Mouse (Mus musculus): Measurements from ENCODE around the gene 2810459M11Rik.
"Not testable (repeated sequence)": the region's sequence is repeated elsewhere in the genome, so short reads cannot be mapped to it uniquely, and the experiment has no call there.

2810459M11Rik gene

GRCm38 (mm10) chr1:86045848-86046805, at the start of gene 2810459M11Rik:
2810459M11Rik (plus strand) TSS chr1:86045863.
- no peak for DNase-seq

GRCm38 (mm10) chr1:85997221-85997620, 48.4 kb upstream of the 2810459M11Rik start:
- DNase-seq: no peak

GRCm38 (mm10) chr1:85998012-85998411, 47.7 kb upstream of the 2810459M11Rik start:
- DNase-seq: no peak

GRCm38 (mm10) chr1:85999853-86000570, 45.7 kb upstream of the 2810459M11Rik start:
- DNase-seq: peak; percentile 12

- DNase-seq: no peak
Measured at GRCm38 (mm10) chr1:86005540-86005939, 40.1 kb upstream of the 2810459M11Rik start.

GRCm38 (mm10) chr1:86006040-86006439, 39.6 kb upstream of the 2810459M11Rik start:
- DNase-seq: no peak

GRCm38 (mm10) chr1:86007778-86008177, 37.9 kb upstream of the 2810459M11Rik start:
- DNase-seq: peak; percentile 89

GRCm38 (mm10) chr1:86015758-86016157, 29.9 kb upstream of the 2810459M11Rik start:
- not testable (repeated sequence) for DNase-seq

- no peak for DNase-seq
Measured at GRCm38 (mm10) chr1:86016516-86016915, 29.1 kb upstream of the 2810459M11Rik start, which contains the start of gene Spata3. Spata3 (plus strand) TSS chr1:86016816.

- no peak for DNase-seq
Measured at GRCm38 (mm10) chr1:86018235-86019055, 27.2 kb upstream of the 2810459M11Rik start.

- no peak for DNase-seq
Measured at GRCm38 (mm10) chr1:86021365-86021989, 24.2 kb upstream of the 2810459M11Rik start.

GRCm38 (mm10) chr1:86032273-86032987, 13.2 kb upstream of the 2810459M11Rik start:
- DNase-seq: no peak

- DNase-seq: peak; percentile 40
Measured at GRCm38 (mm10) chr1:86038191-86038951, 7.3 kb upstream of the 2810459M11Rik start.

GRCm38 (mm10) chr1:86040131-86040530, 5.5 kb upstream of the 2810459M11Rik start:
- peak; percentile 53 for DNase-seq

- no peak for DNase-seq
Measured at GRCm38 (mm10) chr1:86040817-86041216, 4.8 kb upstream of the 2810459M11Rik start.

- DNase-seq: no peak
Measured at GRCm38 (mm10) chr1:86045056-86045455, 607 bp upstream of the 2810459M11Rik start.

- no peak for DNase-seq
Measured at GRCm38 (mm10) chr1:86046833-86047563, 1.3 kb downstream of the 2810459M11Rik start.

GRCm38 (mm10) chr1:86048231-86048630, 2.6 kb downstream of the 2810459M11Rik start:
- no peak for DNase-seq

GRCm38 (mm10) chr1:86048744-86049143, 3.1 kb downstream of the 2810459M11Rik start:
- DNase-seq: no peak

Measured in kidney, adult 9 months (tissue).